Mouse (Mus musculus) myocyte (in vitro differentiated cells): ENCODE results near the gene Nsmf.

Source experiments
- CEBPB ChIP-seq: IDR thresholded peaks from 2 replicates; pipeline ENCODE4 v1.6.1; 2011; ENCODE audit warnings: mild to moderate bottlenecking, moderate library complexity; ENCODE audit not compliant: poor library complexity, insufficient read depth, severe bottlenecking
- E2F4 ChIP-seq: IDR thresholded peaks from one replicate; pipeline ENCODE4 v1.6.1; 2011; ENCODE audit warnings: mild to moderate bottlenecking, control low read depth, moderate library complexity; ENCODE audit not compliant: insufficient read depth
- MAX ChIP-seq: IDR thresholded peaks from one replicate; pipeline ENCODE4 v1.6.1; 2011; ENCODE audit warnings: low read depth, mild to moderate bottlenecking, control low read depth
- MYOD1 ChIP-seq, 3 experiments: IDR thresholded peaks; one replicate each; pipeline ENCODE4 v1.6.1; 2011; ENCODE audit warnings: control low read depth in 2 of 3, low read depth in 2 of 3, mild to moderate bottlenecking in 2 of 3, moderate library complexity in 1 of 3; ENCODE audit not compliant: insufficient read length in 2 of 3, control insufficient read depth in 1 of 3
- MYOG ChIP-seq, 3 experiments: IDR thresholded peaks; one replicate each; pipeline ENCODE4 v1.6.1; 2011; ENCODE audit warnings: control low read depth in 2 of 3, low read depth in 2 of 3, mild to moderate bottlenecking in 2 of 3; ENCODE audit not compliant: insufficient read length in 2 of 3, control insufficient read depth in 1 of 3, insufficient read depth in 1 of 3
- POLR2A ChIP-seq: IDR thresholded peaks from one replicate; pipeline ENCODE4 v1.6.1; 2011; ENCODE audit warnings: low read depth, mild to moderate bottlenecking, control low read depth, moderate library complexity; ENCODE audit not compliant: insufficient read length
- POLR2AphosphoS2 ChIP-seq: IDR thresholded peaks from one replicate; pipeline ENCODE4 v1.6.1; 2011; ENCODE audit warnings: low read depth, control low read depth; ENCODE audit not compliant: insufficient read length
- REST ChIP-seq: IDR thresholded peaks from one replicate; pipeline ENCODE4 v1.6.1; 2011; ENCODE audit warnings: mild to moderate bottlenecking, control low read depth, moderate library complexity; ENCODE audit not compliant: insufficient read depth, insufficient read length
- SRF ChIP-seq: IDR thresholded peaks from one replicate; pipeline ENCODE4 v1.6.1; 2011; ENCODE audit warnings: low read depth; ENCODE audit not compliant: control insufficient read depth, insufficient read length
- TCF12 ChIP-seq: IDR thresholded peaks from one replicate; pipeline ENCODE4 v1.6.1; 2011; ENCODE audit warnings: mild to moderate bottlenecking, control low read depth; ENCODE audit not compliant: poor library complexity, insufficient read depth, severe bottlenecking
- TCF3 ChIP-seq: IDR thresholded peaks from one replicate; pipeline ENCODE4 v1.6.1; 2011; ENCODE audit warnings: low read depth, control low read depth; ENCODE audit not compliant: insufficient read length
- USF1 ChIP-seq: IDR thresholded peaks from one replicate; pipeline ENCODE4 v1.6.1; 2011; ENCODE audit warnings: low read depth, mild to moderate bottlenecking, control low read depth, moderate library complexity

DNA sequence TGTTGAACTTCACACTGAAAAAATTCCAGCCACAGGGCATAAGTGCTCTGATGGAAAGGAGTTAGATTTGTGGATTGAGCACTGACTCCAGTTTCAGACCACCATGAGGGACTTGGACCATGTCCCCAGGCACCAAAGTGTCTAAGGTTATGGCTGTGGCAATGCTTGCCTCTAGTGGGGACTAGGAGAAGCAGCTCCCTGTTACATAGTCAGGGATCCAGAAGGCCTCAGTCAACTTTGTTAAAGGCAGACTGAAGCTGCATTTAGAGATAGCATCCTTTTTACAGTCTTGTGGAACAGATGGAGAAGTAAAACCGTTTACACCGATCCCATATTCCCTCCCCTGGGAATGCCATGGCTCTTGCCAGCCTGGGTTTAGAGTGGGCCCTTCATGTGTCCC, 50.0 kb downstream of the Nsmf start:
- TF ChIP-seq POLR2A: no peak
- TF ChIP-seq POLR2AphosphoS2: no peak
- TF ChIP-seq CEBPB: no peak
- no peak for TF ChIP-seq E2F4
- TF ChIP-seq MAX: no peak
- TF ChIP-seq USF1: no peak
- TF ChIP-seq SRF: no peak
- no peak for TF ChIP-seq MYOD1 (IDR thresholded peaks at IDR 0.05; ENCODE audit: control insufficient read depth in 1 of 3, insufficient read length in 2 of 3, low read depth in 2 of 3)
- TF ChIP-seq TCF12: no peak
- TF ChIP-seq MYOG (IDR thresholded peaks at IDR 0.05; ENCODE audit: control insufficient read depth in 1 of 3, insufficient read depth in 1 of 3, insufficient read length in 2 of 3, low read depth in 2 of 3): no peak
- TF ChIP-seq REST: no peak
- no peak for TF ChIP-seq TCF3
